Mouse (Mus musculus) brain, embryonic 18.5 days (tissue): Measurements from ENCODE around the gene Oas1f.
"Not testable (repeated sequence)": the region's sequence is repeated elsewhere in the genome, so short reads cannot be mapped to it uniquely, and the experiment has no call there.

Source experiments
- DNase-seq: peaks from one replicate; pipeline ENCODE4 v3.0.0-alpha.2; 2012; ENCODE audit warnings: low read depth, low spot score

Oas1f gene

DNA sequence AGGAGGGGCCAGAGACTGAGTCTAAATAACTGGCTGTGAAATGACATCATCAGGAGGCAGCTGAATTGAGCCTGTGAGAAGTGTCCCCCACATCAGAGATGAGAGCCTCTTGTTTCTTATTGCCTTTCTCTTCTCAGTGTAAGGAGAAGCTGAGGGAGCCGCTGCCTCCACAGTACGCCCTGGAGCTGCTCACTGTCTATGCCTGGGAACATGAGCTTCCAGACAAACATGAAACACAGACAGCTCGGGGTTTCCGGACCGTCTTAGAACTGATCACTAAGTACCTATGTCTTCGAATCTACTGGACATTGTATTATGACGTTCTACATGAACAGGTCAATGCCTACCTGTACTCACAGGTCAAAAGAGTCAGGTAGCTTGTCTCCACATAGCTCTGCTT, 23.6 kb downstream of the Oas1f start:
- no peak for DNase-seq

DNA sequence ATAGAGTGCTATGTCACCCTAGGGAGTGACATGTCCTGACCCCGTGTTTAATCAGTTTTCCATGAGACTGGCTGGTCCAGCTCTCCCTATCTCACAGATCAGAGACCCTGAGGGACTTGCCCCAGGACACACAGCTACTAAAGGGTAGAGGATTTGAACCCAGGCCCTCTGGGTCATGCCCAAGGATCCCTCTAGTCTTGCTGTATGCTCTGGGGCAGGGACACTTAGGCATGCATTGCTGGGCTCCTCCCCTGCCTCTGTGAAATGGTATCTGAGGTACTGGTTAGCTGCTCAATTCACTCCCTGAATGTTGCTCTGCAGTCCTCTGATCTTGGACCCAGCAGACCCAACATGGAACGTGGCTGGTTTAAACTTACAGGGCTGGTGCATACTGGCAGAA, 24.3 kb downstream of the Oas1f start:
- DNase-seq: no peak

DNA sequence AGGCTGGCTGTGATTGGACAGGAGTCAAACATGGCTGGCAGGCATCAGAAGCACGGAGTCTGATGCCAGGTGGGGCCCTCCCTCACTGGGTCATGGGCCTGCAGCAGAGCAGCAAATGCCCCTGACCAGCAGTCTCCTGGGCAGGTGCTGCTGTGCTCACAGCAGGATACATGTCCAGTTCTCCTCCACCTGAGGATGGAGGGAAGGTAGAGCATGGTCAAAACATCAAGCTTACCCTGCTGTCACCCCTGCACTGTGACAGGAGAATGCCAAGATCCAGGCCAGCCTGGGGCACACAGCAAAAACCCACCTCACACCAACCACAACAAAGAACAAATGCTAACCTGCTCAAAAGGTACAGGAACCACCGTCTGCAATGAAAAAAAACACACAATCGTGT, 29.7 kb downstream of the Oas1f start:
- not testable (repeated sequence) for DNase-seq

DNA sequence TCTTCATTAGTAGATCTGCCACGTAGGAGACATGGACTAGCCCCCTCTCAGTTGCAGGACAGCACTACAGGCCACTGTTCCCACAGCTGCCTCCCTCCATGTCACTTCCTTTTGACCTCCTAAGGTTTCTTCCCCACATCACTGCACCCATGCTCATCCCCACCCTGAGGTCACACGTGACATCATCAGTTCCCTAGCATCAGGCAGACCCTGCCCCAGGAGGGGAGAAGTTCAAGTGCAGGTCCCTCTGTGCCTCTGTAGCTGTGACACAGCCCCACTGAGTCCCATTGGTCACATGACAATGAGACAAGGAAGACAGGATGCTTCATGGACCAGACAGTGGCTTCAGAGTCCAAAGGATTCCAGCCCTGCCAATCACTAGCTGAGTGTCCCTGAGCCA, 30.2 kb downstream of the Oas1f start:
- not testable (repeated sequence) for DNase-seq

DNA sequence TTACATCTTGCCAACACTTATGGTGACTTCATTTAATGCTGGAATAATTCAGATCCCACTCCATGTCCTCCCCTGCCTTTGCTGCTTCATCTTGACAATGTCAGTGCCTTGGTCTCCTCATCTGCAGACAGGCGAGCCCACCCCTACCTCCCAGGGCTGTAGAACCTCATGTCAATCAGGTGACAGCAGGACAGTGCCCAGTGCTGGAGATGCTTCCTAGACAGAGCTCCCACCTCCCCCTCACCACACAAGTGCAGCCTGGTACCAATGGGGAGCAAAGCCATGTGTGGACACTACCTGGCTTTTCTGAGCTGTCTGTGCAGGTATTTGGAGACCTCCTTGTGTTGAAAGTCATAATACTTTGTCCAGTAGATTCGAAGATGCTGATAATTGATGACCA, 31.6 kb downstream of the Oas1f start:
- DNase-seq: not testable (repeated sequence)

DNA sequence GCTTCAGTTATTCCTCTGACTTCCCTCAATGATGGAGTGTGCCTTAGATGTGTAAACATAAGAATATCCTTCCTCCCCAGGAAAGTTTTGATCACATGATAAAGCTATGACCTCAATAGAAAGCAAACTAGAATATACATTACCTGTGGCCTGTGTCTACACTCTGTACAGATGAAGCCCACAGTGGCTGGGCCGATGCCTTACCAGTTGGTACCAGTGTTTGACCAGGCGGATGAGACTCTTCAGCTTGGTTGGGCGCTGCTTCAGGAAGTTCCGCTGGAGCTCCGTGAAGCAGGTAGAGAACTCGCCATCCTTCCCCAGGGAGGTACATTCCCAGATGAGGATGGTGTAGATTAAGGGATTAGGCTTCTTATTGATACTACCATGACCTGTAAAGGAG, 34.5 kb downstream of the Oas1f start:
- DNase-seq: not testable (repeated sequence)

DNA sequence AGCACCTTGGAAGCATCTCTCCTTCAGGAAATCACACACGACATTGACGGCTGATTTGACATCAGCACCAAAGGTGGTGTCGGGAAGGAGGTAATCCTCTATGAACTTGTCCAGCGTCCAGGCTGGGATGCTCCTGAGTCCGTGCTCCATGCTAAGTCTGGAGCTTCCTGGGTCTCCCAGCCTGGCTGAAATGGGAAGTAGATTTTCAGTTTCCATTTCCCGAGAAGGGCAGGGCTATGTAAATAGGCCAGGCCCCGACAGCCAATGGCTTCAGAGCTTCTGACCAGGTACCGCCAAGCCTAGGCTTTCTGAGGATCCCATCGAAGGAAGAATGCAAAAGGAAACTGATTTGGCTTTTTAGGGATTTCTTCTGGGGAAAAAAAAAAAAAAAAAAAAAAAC, 40.2 kb downstream of the Oas1f start, which contains the start of gene Oas1g:
Gene Oas1g (minus strand): TSS at position 201 of the 400 bp plus-strand sequence.
- not testable (repeated sequence) for DNase-seq

DNA sequence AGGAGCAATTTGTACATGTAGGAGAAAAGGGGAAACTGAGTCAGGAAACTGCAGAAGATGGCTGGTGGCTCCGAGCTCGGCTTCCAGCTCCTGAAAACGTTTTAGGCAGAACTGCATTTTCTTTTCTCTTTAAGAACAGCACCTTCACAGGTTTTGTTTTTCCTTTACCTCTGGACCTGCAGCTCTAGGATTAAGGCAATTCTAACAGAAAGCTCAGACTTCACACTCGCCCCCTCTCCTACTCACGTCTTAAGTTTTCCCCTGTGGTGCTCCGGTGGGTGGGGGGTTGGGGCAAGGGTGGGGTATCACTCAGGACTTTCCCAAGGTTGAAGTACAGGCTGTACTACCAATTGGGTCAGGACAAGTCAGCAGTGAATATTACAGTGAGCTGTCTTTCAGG, 40.7 kb downstream of the Oas1f start:
- no peak for DNase-seq

DNA sequence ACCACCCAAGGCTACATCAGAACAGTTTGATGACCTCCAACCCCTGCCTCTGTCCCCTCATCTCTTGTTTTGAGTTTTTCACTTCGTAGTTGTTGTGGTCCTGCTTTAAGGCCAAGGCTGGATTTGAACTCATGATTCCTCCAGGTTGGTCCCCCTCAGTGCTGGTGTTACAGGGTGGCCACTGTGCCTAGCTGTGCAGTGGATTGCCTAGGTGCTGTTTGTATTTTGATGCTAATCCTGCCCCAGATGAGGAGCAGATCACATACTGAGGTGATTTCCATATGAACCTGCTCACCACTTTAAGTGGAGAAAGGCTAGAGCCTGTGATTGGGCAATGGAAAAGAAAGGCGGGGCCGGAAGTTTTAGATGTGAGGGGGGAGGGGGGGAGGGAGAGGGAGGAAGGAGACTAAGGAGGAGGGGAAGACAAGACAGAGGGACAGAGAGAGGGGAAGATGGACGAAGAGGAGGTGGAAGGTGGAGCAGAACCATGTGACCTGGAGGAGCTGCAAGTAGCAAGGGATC, 41.2 kb downstream of the Oas1f start:
- DNase-seq: not testable (repeated sequence)

DNA sequence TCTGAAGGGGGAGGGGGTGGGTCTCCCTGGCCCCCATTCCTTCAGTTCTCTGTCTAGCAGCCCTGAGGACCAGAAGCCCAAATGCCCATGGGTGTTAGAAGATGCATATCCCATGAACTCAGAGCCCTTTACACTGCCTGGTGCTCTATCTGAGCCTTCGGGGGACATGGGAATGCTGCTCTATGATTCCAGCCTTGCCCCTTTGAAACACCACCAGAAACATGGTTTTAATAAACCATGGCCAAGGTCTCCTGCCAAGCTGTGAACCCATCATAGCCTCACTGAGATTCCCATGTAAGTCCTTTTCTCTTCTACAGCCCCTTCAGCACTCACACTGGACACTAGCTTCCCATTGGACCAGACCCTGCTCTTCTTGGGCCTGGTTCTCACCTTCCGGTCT, 42.9 kb downstream of the Oas1f start:
- no peak for DNase-seq

DNA sequence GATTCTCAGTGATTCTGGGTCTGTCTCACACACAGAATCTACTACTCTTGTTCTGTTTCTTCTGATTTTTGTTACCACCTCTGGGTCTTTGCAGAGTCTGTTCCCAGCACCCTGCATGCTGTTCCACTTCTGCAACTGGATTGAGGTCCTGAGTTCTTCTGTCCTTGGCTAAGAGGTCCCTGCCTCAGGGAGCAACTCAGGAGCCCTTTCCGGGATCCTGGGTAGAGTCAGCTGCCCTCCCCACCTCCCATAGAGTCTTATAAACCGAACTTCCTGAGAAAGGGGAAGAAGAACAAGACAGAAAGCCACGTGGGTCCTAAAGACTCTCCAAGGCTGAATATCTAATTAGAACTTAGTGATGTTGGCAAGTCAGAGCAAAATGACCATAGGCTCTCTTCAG, 43.8 kb downstream of the Oas1f start:
- no peak for DNase-seq

DNA sequence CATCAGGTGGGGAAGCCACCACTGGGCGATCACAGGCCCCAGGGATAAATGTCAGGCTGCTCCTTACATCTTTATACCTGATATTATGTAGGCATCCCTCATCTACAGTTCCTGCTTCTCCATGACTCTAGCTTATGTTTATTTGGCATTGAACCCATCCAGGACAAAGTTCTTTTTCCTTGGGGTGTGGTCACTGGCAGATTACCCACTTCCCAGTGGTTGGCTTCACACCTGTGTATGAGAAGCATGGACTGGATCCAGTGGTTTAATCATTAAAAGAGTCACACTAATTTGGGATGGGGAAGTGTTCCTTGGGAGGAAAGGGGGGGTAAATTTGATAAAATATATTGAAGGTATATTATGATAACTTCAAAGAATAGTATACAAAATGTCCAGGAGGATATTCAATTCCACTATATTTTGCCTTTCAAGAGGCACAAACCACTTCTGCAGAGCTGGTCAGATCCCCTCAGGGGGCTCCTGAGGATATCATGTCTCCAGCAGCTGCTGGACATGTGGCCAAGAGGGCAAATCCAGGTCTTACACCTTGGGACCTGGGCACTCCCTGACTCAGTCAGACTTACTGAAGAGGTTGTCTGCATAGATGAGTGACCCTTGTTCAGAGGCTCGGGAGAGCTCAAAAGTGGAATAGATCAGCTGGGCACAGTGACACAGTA, 44.5 kb downstream of the Oas1f start:
- DNase-seq: not testable (repeated sequence)

DNA sequence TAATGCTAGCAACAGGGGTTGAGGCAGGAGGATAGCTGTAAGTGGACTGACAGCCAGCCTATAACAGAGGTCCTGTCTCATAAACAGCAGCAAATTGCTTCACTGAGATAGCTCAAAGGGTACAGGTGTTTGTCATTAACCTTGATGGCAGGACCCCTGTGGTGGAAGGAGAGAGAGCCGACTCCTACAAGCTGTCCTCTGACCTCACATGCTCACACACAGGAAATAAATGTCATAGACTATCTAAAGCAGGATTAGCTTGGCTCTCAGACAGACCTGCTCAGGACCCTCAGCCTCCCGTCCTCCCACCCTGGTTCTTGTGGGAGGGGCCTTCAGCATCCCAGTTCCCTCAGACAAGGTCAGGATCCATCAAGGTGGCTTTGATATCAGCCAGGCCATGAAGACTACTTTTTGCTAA, 45.1 kb downstream of the Oas1f start:
- DNase-seq: no peak

DNA sequence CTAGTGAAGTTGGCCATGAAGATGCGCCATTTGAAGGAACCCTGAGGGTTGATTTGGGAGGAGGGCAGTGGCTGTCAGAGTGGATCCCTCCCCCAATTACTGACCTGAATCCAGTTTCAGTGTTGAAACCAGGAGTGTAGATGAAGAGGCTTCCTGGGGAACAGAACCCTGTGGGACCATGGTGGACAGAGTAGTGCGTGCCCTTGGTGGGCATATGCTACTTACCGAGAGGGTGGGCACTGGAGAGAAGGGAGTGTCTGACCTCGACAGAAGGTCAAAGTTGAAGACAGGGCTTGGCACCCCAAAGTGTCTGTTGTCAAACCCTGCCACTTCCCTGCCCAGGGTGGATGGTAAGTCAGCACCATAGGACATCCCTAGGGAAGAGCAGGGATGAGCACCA, 46.7 kb downstream of the Oas1f start:
- not testable (repeated sequence) for DNase-seq

DNA sequence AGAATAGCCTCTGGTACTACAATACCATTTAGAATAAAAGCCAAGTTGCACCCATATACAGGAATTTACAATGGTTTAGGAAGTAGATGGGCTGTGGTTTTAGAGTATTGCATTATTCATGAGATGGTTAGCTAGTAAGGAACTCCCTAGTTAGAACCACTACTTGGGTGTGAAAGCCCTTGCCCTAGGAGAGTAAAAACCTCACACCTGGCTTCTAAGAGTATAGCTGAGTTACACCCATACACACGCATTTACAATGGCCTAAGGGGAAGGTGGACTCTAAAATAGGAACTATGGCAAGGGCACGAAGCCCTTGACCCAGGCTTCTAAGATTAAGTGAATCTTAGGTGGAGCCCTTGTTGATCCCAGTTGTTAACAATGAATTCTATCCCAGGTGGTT, 47.5 kb downstream of the Oas1f start:
- not testable (repeated sequence) for DNase-seq

DNA sequence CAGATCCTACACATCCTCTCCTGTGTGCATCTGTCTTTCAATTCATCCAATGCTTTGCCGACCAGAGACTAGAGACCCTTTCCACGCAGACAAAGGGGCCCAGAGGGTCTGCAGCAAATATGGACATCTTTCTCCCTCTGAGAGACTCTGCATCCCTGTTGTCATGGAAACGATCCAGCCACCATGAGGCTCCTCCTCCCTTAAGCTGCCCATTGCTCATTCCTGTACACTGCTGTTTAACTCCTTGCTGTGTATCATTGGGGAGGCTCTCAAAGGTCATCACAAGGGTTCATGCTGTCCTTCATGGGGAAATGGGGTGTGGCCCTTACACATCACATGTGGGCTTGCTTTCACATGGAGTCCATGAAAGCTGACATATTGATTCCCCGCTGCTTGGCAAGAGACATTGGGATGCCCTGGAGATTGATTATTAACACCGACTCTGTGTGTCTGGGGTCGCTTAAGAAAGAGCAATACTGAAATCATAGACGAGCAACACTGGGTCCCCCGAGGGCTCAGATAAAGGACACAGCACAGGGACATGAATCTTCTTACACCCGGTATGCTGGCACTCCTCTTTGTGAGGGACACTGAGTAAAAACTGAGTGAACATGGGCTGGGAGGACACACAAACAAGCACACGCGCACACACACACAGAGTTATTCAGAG, 48.2 kb downstream of the Oas1f start:
- no peak for DNase-seq

DNA sequence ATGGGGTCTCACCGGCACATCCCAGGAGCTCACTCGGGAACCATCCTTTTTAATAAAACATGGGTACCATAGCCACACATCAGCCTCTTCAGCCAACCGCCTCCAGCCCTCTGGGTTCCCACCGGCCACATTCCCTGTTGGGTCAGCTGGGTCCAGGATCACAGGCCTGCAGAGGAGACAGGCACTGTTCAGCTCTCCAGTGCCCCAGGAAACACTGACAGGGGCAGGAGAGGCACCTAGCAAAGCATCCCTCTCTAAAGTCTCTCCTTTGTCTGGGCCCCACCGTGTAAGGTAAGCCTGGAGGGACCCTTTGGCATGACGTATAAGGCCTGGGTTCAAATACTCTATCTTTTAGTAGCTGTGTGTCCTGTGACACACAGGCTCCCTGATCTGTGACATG, 51.1 kb downstream of the Oas1f start:
- no peak for DNase-seq

DNA sequence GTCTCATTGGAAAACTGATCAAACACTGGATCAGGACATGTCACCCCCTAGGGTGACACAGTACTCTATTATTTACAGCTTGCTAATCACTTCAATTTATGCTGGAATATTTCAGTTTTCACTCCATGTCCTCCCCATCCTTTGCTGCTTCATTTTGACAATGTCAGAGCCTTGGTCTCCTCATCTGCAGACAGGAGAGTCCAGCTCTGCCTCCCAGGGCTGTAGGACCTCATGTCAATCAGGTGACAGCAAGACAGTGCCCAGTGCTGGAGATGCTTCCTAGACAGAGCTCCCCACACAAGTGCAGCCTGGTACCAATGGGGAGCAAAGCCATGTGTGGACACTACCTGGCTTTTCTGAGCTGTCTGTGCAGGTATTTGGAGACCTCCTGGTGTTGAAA, 51.6 kb downstream of the Oas1f start:
- no peak for DNase-seq

DNA sequence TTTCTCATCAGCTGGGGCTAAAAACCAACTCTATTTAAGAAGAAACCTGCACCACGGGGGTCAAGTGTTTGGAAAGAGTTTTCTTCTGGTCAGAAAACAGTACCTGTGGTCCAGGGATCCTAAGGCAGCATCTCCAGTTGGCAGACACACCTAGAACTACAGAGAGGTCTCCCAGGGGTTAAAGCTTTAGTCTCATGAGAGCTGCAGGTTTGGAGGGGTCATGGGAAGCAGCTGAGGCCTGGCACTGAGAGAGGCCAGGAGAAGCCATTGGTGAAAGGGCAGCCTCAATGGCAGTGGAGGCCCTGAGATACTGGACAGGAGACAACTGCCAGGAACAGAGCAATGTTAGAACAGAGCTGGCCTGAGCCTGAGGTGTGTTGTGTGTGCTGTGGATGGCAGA, 53.5 kb downstream of the Oas1f start:
- DNase-seq: no peak

DNA sequence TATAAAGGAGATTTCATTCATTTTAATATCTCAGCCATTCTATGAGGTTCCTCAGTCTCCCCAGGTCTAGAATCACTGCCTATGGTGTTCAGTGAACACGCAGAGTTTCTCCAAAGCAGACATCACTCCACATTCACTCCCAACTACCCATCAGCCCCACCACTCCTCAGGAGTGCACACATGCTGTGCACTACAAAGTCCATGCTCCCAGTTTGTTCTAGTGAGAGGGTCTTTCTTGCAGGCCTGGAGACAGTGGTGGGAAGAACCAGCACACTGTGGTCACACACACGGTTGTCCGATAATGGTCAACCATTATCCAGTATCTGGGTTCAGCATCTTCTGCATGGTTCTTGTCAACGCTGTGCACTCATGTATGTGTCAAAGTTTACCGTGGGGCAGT, 54.9 kb downstream of the Oas1f start:
- DNase-seq: no peak

DNA sequence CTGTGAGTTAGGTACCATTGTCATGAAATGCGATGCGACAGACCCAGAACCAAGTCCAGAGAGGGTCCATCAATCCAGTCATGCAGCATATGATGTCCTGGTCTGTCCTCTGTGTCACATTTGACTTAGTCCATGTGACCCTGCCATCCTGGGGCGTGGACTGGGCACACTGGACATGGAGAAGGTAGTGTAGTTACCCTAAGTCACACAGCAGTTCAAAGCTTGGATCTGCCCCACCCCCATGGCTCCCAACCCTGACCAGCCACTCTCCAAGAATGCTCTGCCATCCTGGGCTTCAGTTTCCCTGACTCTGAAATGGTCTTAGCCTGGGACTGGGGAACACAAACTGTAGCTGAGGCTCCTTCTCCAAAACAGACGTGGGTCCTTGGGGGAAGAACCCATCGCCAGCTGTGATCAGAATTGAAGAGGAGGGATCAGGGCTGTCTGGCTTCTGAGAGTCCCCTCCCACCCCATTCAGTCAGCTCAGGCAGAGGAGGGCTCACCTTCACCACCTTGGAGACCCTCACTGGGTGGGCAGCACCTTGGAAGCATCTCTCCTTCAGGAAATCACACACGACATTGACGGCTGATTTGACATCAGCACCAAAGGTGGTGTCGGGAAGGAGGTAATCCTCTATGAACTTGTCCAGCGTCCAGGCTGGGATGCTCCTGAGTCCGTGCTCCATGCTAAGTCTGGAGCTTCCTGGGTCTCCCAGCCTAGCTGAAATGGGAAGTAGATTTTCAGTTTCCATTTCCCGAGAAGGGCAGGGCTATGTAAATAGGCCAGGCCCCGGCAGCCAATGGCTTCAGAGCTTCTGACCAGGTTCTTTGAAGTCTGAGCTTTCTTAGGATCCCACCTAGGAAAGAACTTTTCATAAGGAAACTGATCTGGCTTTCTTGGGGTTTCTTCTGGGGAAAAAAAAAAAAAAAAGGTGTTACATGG, 59.9 kb downstream of the Oas1f start, which contains the start of gene Oas1a:
Gene Oas1a (minus strand): TSS at position 731 of the 943 bp plus-strand sequence.
- not testable (repeated sequence) for DNase-seq
